Mouse (Mus musculus): Measurements from ENCODE around the gene Mmp9. TPM values are rescaled to one million over a fixed set of nuclear protein-coding genes. Genes with fewer than 3 reads are reported as not detected.
A peak's percentile ranks its signal among the peaks of the same experiment; 100 is the strongest.

The Mmp9 gene
- total RNA-seq, 1 experiment: 7.0 TPM

DNA sequence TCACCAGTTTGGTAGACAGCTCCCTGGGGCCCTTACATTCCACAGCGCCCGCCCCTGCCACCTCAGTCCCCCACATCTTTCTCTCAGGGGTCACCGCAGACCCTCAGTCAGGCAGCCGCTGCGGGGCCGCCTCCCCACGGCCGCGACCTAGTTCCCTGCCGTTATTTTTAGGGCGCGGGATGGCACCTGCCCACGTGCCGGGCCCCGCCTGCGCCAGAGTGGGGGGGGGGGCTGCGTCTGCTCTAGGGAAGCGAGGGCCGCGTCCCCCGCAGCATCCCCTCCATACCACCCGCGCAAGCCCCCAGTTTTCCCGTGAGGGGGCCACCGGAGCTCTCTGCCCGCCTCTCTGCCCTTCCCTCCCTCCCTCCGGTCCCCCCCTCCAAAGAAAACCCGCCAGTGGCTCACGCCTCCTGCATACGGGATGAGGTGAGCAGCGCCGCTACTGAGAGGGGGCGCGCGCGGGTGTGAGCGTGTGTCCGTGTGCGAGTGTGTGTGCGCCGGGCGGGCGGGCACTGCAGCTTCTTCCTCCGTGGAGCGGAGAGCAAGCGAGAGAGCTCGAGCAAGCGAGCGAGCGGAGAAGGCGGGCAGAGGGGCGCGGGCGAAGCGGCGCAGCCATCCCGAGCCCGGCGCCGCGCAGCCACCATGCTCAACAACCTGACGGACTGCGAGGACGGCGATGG, 27.3 kb downstream of the Mmp9 start:
- in situ Hi-C loops (cut with MboI; ENCODE audit: low sequenced_read_pairs in 2 of 2, unreplicated experiment in 2 of 2): no loop called here
- no peak overlapping the region for H3K27ac ChIP-seq (ENCODE audit: insufficient read depth, low read depth, low read length, poor library complexity, severe bottlenecking)
- H3K9ac ChIP-seq (ENCODE audit: insufficient read depth, low read depth, low read length, poor library complexity, severe bottlenecking): no peak overlapping the region
- TF ChIP-seq CHD2 (IDR thresholded peaks at IDR 0.05; ENCODE audit: low read depth, low read length): no peak
- no peaks in the 10 kb centered on the region for H3K9me3 ChIP-seq (ENCODE audit: control insufficient read depth, insufficient read depth, low read depth, low read length)
- peaks cover 0 to 13% of the 10 kb centered on the region in 2 experiments; a peak in 1 of 4 replicates for H3K4me1 ChIP-seq (ENCODE audit: control insufficient read depth in 2 of 2, insufficient read depth in 2 of 2, low read length in 2 of 2, poor library complexity in 1 of 2)
- no peak for DNase-seq (ENCODE audit: low read depth, low spot score)
- no peaks in the 10 kb centered on the region for H3K36me3 ChIP-seq (ENCODE audit: control insufficient read depth, insufficient read depth, low read length, poor library complexity, severe bottlenecking)
- peak overlapping the region; percentile 60 to 76 for H3K4me3 ChIP-seq (ENCODE audit: insufficient read depth in 1 of 2, low read depth in 1 of 2, low read length in 2 of 2, poor library complexity in 1 of 2, severe bottlenecking in 1 of 2)

DNA sequence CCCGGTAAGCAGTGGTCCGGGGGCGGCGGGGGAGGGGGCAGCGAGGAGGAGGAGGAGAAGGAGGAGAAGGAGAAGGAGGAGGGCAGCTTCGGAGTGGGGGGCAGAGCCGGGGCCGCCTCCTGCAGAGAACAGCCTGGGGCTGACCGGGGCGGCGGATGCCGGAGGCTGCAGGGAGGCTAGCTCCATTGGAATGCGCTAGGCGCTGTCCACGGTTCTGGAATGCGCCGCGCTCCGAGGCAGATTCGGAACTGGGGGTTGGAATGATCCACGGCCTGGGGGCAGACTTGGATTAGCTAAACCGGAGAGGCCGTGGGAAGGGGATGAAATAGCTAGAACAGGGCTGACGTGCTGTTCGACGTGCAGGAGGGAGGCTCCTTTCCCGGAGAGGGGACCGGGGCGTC, 27.9 kb downstream of the Mmp9 start:
- TF ChIP-seq ZNF384 (IDR thresholded peaks at IDR 0.05; ENCODE audit: low read depth, low read length) (no peak), HCFC1 (IDR thresholded peaks at IDR 0.05; ENCODE audit: borderline replicate concordance, insufficient read depth, low read length) (peak; percentile 46; the same call in 1 of the 2 replicates), MAFK (IDR thresholded peaks at IDR 0.05; ENCODE audit: insufficient read depth, low read depth, low read length) (no peak), CHD2 (IDR thresholded peaks at IDR 0.05; ENCODE audit: low read depth, low read length) (no peak), ZC3H11A (IDR thresholded peaks at IDR 0.05; ENCODE audit: borderline replicate concordance, low read depth, low read length) (no peak)
- no peak overlapping the region for H3K9ac ChIP-seq (ENCODE audit: insufficient read depth, low read depth, low read length, poor library complexity, severe bottlenecking)
- H3K4me1 ChIP-seq (ENCODE audit: control insufficient read depth in 2 of 2, insufficient read depth in 2 of 2, low read length in 2 of 2, poor library complexity in 1 of 2): peaks cover 0 to 13% of the 10 kb centered on the region in 2 experiments; a peak in 1 of 4 replicates

DNA sequence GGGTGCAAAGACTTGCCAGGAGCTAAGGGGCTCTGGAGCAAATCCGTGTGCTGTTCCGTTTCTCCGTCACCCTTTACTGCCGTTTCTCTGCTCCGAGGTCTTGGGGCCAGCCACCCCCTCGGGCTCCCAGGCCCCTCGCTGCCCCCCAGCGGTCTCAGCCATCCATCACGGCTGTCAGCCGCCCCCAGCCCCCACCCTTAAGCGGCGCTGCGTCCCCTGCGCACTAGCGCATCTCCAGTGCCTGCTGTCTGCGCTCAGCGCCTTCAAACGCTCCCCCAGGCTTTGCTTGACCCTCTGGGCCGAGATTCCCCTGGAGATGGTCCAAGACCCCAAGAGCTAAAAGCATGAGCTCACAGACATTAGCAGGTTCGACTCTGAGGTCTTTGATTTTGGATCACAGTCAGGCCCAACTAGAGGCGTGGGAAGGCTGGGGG, 28.8 kb downstream of the Mmp9 start:
- Histone ChIP-seq H3K4me1 (ENCODE audit: control insufficient read depth in 2 of 2, insufficient read depth in 2 of 2, low read length in 2 of 2, poor library complexity in 1 of 2) (peaks cover 0 to 13% of the 10 kb centered on the region in 2 experiments; a peak in 1 of 4 replicates), H3K27ac (ENCODE audit: insufficient read depth, low read depth, low read length, poor library complexity, severe bottlenecking) (no peak overlapping the region), H3K9ac (ENCODE audit: insufficient read depth, low read depth, low read length, poor library complexity, severe bottlenecking) (no peak overlapping the region), H3K4me3 (ENCODE audit: insufficient read depth in 1 of 2, low read depth in 1 of 2, low read length in 2 of 2, poor library complexity in 1 of 2, severe bottlenecking in 1 of 2) (no peak overlapping the region), H3K9me3 (ENCODE audit: control insufficient read depth, insufficient read depth, low read depth, low read length) (no peaks in the 10 kb centered on the region), H3K36me3 (ENCODE audit: control insufficient read depth, insufficient read depth, low read length, poor library complexity, severe bottlenecking) (no peaks in the 10 kb centered on the region)
- TF ChIP-seq HCFC1 (IDR thresholded peaks at IDR 0.05; ENCODE audit: borderline replicate concordance, insufficient read depth, low read length) (no peak), MAFK (IDR thresholded peaks at IDR 0.05; ENCODE audit: insufficient read depth, low read depth, low read length) (no peak), CHD2 (IDR thresholded peaks at IDR 0.05; ENCODE audit: low read depth, low read length) (no peak), ZNF384 (IDR thresholded peaks at IDR 0.05; ENCODE audit: low read depth, low read length) (no peak), ZC3H11A (IDR thresholded peaks at IDR 0.05; ENCODE audit: borderline replicate concordance, low read depth, low read length) (no peak)
- no peak for DNase-seq (ENCODE audit: low read depth, low spot score)
- in situ Hi-C loops (cut with MboI; ENCODE audit: low sequenced_read_pairs in 2 of 2, unreplicated experiment in 2 of 2): no loop called here

More for the DNA sequence above, 27.9 kb downstream of the Mmp9 start:
- in situ Hi-C loops (cut with MboI; ENCODE audit: low sequenced_read_pairs in 2 of 2, unreplicated experiment in 2 of 2): no loop called here
- Histone ChIP-seq H3K4me3 (ENCODE audit: insufficient read depth in 1 of 2, low read depth in 1 of 2, low read length in 2 of 2, poor library complexity in 1 of 2, severe bottlenecking in 1 of 2) (peak overlapping the region; percentile 60 to 76), H3K9me3 (ENCODE audit: control insufficient read depth, insufficient read depth, low read depth, low read length) (no peaks in the 10 kb centered on the region), H3K36me3 (ENCODE audit: control insufficient read depth, insufficient read depth, low read length, poor library complexity, severe bottlenecking) (no peaks in the 10 kb centered on the region), H3K27ac (ENCODE audit: insufficient read depth, low read depth, low read length, poor library complexity, severe bottlenecking) (no peak overlapping the region)
- peak; percentile 81 for DNase-seq (ENCODE audit: low read depth, low spot score)

- Histone ChIP-seq H3K27ac (ENCODE audit: insufficient read depth, low read depth, low read length, poor library complexity, severe bottlenecking) (no peak overlapping the region), H3K36me3 (ENCODE audit: control insufficient read depth, insufficient read depth, low read length, poor library complexity, severe bottlenecking) (no peaks in the 10 kb centered on the region), H3K4me1 (ENCODE audit: control insufficient read depth in 2 of 2, insufficient read depth in 2 of 2, low read length in 2 of 2, poor library complexity in 1 of 2) (peaks cover 0 to 11% of the 10 kb centered on the region in 2 experiments; a peak in 1 of 4 replicates), H3K9ac (ENCODE audit: insufficient read depth, low read depth, low read length, poor library complexity, severe bottlenecking) (0 out of 2 replicates have a peak overlapping the region, but pooled peaks have one; percentile 1), H3K4me3 (ENCODE audit: insufficient read depth in 1 of 2, low read depth in 1 of 2, low read length in 2 of 2, poor library complexity in 1 of 2, severe bottlenecking in 1 of 2) (peak overlapping the region; percentile 44 to 58), H3K9me3 (ENCODE audit: control insufficient read depth, insufficient read depth, low read depth, low read length) (no peaks in the 10 kb centered on the region)
- in situ Hi-C loops (cut with MboI; ENCODE audit: low sequenced_read_pairs in 2 of 2, unreplicated experiment in 2 of 2): no loop called here
- DNase-seq (ENCODE audit: low read depth, low spot score): no peak
- TF ChIP-seq ZC3H11A (IDR thresholded peaks at IDR 0.05; ENCODE audit: borderline replicate concordance, low read depth, low read length) (no peak), ZNF384 (IDR thresholded peaks at IDR 0.05; ENCODE audit: low read depth, low read length) (no peak), HCFC1 (IDR thresholded peaks at IDR 0.05; ENCODE audit: borderline replicate concordance, insufficient read depth, low read length) (no peak), CHD2 (IDR thresholded peaks at IDR 0.05; ENCODE audit: low read depth, low read length) (no peak), MAFK (IDR thresholded peaks at IDR 0.05; ENCODE audit: insufficient read depth, low read depth, low read length) (no peak)
Measured at GRCm38 (mm10) chr2:164970631-164971196, 30.1 kb downstream of the Mmp9 start.
